Mouse (Mus musculus): ENCODE results near the gene Doc2a. TPM values are rescaled to one million over a fixed set of nuclear protein-coding genes. Genes with fewer than 3 reads are reported as not detected.
A peak's percentile ranks its signal among the peaks of the same experiment; 100 is the strongest.
"Not testable (repeated sequence)": the region's sequence is repeated elsewhere in the genome, so short reads cannot be mapped to it uniquely, and the experiment has no call there.

The Doc2a gene
- total RNA-seq, 2 experiments from 2014 or later, result not detected

DNA sequence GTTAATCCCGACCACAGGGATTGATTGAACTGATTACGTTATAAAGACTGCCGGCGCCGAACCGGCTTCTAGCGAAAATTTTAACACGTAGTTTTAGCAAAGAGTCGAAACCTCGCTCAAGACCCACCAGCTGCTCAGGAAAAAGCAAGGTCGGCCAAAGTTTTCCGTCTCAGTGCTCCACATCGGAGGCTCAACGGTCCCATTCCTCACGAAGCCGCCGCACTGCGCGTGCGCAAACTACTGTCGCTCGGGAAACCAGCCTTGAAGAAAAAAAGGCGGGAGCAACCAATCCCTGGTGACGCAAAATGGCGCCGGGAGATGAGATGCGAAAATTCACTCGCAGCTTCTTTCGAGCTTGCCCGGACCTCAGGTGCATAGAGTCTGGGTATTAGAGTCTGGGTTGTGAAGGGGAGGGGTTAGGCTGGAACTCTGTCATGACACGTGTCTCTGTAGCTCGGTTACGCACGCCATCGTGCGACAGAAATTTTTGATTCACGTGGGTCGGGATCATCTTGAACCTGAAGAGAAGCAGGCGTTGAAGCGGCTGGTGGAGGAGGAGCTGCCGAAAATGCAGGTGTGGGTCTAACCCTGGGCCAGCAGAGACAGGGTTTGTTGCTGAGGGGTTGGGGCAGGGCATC lies 15.1 kb downstream of the Doc2a start, which contains the start of gene Ino80e:
Ino80e (minus strand) TSS at position 231 of the 638 bp plus-strand sequence.
- DNase-seq, result peak; percentile 95 to 97

GRCm38 (mm10) chr7:126863791-126864190 lies 16.6 kb downstream of the Doc2a start:
- intact Hi-C loops (cut with DNase I), result no loop called here

More for the DNA sequence above, 15.1 kb downstream of the Doc2a start, which contains the start of gene Ino80e:
- intact Hi-C loops (cut with DNase I), result loop anchor here (1.0 kb wide), 1 partner anchor 19 kb away; no protein-coding TSS in a partner anchor

DNA sequence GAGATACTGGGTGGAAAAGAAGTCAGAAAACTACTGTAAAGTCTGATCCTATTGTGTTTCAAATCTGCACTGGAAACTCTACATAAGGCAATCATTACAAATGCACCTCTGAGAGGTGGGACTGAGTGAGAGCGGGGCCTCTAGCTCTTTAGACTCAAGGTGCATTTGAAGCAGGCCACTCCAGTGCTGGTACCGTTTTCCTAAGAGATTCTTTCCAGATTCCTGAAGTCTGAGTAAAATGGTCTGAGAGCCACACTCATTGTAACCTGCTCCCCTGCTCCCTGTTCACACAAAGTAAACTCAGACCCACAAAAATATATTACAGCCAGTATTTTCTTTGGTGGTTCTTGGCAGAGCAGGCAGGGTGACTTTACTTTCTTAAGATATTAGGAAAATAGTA lies 20.3 kb downstream of the Doc2a start:
- DNase-seq, result no peak
- intact Hi-C loops (cut with DNase I), result no loop called here

More at GRCm38 (mm10) chr7:126863791-126864190, 16.6 kb downstream of the Doc2a start:
- no peak for DNase-seq

- intact Hi-C loops (cut with DNase I), result no loop called here
- no peak for DNase-seq
Measured at GRCm38 (mm10) chr7:126868003-126868402, 20.8 kb downstream of the Doc2a start.

GRCm38 (mm10) chr7:126869780-126870519 lies 22.7 kb downstream of the Doc2a start:
- intact Hi-C loops (cut with DNase I), result no loop called here
- no peak for DNase-seq

DNA sequence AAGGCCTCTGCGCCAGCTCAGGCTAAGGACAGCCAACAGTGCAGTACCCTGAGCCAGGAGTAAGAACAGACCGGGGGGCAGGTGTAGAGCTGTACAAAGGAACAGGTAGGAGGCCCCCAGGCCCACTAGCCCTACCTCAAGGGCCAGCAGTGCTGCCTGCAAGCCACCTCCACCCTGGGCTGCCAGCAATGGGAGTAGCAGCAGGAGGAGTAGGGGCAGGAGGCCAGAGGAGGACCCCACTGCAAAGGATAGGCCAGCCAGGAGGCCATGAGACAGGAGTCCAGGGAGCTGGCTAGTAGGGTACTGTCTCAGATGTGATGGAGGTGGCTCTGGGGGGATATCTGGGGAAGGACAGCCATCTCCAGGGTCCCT lies 23.3 kb downstream of the Doc2a start:
- no peak for DNase-seq
- intact Hi-C loops (cut with DNase I), result no loop called here

DNA sequence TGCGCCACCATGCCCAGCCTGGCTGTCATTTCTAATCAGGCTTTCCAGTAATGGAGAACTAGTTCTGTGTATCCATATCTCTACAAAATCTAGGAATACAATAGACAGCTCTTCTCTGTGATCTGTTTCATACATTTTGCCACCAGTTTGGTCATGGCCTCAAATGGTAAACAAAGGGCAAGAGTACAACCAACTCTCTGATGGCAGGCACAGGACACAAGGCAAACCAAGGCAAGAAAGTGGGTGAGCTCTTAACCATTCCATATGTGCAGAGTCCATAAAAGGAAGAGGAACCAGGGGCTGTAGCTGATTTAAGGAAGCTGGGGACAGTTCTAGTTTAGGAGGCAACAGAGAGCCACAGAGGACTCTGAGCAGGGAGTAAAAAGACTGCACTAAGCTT lies 30.0 kb downstream of the Doc2a start:
- intact Hi-C loops (cut with DNase I), result no loop called here

GRCm38 (mm10) chr7:126881040-126881439 lies 33.8 kb downstream of the Doc2a start:
- peak; percentile 39 to 56 for DNase-seq
- intact Hi-C loops (cut with DNase I), result loop anchor here (1.0 kb wide), 1 partner anchor 19 kb away; the partner anchor contains the start of gene Ino80e

More for the DNA sequence above, 30.0 kb downstream of the Doc2a start:
- no peak for DNase-seq

DNA sequence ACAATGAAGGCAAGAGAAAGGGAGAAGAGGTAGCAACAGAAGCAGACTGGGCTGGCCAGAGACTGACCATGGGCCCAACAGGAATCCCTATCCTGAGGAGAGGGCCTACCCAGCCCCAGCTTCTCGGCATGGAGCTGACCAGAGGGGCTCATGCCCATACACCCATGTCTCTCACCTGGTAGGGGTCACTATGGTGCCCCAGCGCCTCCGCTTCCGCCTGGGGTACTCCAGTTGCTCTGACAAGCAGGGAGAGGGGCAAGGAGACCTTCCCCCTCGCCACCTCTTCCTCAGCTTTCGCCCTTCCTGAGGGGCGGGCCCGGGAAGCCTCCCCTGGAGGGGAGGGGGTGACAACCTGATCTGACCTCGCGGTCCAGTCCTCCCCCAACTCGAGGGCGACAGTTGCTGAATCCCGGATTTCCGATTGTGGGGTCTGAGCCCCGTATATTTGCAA lies 36.5 kb downstream of the Doc2a start:
- intact Hi-C loops (cut with DNase I), result no loop called here
- peak; percentile 33 to 52 for DNase-seq

GRCm38 (mm10) chr7:126884286-126885164 lies 37.3 kb downstream of the Doc2a start, which contains the start of gene Taok2:
Taok2 (minus strand) TSS chr7:126884703.
- DNase-seq, result peak; percentile 98
- intact Hi-C loops (cut with DNase I), result loop anchor here (5.0 kb wide), 2 partner anchors 43 to 52 kb away; partner anchors contain the start of genes 4930451I11Rik and Kctd13

- no peak for DNase-seq
- intact Hi-C loops (cut with DNase I), result loop anchor here (5.0 kb wide), 2 partner anchors 40 to 55 kb away; partner anchors contain the start of genes 4930451I11Rik and Kctd13
Measured at GRCm38 (mm10) chr7:126887281-126887680, 40.1 kb downstream of the Doc2a start.

DNA sequence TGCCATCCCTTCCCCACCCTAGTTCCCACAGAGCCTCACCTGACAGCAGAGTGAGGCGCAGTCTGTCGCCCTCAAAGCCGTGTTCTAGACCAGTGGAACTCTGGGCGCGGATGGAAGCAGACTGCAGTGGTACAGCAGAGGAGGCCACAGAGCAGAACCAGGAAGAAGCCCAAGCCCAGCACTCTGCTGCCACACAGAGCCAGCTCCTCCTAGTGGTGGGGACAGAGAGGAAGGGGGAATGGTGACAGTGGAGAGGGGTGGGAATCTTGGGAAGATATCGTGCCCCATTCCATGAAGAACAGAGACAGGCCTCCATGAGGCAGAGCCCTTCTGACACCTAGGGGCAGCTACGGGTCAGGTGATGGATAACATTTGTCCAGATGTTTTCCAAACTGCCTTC lies 41.6 kb downstream of the Doc2a start:
- DNase-seq, result no peak
- intact Hi-C loops (cut with DNase I), result loop anchor here (5.0 kb wide), 2 partner anchors 38 to 57 kb away; partner anchors contain the start of genes 4930451I11Rik and Kctd13

- DNase-seq, result peak in 1 of 2 experiments; percentile 20
- intact Hi-C loops (cut with DNase I), result no loop called here
Measured at GRCm38 (mm10) chr7:126896912-126897311, 49.7 kb downstream of the Doc2a start.

- peak; percentile 50 to 58 for DNase-seq
- intact Hi-C loops (cut with DNase I), result no loop called here
Measured at GRCm38 (mm10) chr7:126897390-126898101, 50.3 kb downstream of the Doc2a start.

DNA sequence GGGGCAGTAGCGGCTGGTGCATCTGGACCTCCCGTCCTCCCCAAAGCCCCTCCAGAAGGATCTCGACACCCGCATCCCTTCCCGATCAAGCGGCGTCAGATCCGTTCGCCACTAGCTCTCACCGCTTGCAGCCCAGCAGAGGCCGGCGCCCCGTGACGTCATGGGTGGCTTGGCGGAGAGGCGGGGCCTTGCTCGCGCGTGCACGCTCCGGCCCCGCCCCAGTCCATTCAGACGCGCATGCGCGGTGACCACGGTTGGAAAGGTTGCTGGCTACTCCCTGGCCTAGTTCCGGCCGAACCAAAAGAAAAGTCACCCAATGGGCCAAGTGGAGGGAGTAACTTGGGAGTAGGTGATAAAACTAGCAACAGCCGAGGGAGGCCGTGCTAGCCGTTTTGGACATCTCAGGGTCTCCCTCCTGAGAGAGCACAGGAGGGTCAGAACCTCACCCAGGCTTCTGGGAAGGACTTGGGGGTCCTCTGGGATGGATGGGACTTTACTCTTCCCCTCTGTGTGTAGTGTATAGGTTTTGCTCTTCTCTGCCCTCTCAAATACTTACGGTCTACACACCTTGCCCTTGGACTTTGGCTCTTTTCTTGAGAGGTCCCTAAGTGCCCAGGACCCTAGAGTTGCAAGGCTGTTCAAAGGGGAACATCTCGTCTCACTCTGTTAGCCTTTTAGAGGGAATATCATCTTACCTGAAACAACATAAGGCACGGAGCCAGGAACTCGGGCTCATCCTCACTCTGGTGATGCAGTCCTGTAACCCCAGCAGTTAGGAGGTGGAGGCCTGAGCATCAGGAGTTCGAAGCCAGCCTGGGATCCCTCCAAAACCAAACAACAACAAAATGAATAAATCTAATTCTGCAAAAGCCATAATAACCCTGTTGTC lies 51.1 kb downstream of the Doc2a start:
- intact Hi-C loops (cut with DNase I), result no loop called here
- DNase-seq, result peak; percentile 98 to 99

DNA sequence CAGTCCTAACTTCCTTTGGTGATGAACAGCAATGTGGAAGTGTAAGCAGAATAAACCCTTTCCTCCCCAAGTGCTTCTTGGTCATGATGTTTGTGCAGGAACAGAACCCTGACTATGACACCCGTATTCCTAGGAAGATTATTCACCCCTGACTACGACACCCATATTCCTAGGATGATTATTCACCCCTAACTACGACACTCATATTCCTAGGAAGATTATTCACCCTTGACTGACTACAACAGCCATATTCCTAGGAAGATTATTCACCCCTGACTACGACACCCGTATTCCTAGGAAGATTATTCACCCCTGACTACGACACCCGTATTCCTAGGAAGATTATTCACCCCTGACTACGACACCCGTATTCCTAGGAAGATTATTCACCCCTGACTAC lies 52.6 kb downstream of the Doc2a start:
- DNase-seq; intact Hi-C loops (cut with DNase I): not testable (repeated sequence)
